Mouse (Mus musculus): ENCODE measurements around the gene Cnr2.

DNA sequence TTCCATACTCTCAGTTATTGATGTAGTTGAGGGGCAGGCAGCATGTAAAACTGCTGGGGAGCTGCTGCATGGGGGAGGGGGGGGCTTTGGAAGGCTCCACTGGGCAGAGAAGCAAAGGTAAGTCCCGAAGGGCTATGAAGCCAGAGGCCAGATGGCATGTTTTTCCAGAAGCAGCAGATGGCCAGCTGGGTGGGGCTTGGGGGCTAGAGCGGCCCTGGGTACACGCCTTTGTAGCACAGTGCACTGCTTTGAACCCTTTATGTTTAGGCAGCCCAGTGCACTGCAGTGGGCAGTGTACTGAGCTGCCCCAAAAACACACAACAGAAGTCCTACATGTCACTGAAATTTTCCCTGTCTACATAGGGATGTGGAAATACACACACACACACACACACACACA, 17.6 kb downstream of the Cnr2 start:
- TF ChIP-seq CTCF (IDR thresholded peaks at IDR 0.05; ENCODE audit: extremely low read depth, insufficient read depth, insufficient read length, insufficient replicate concordance) (no peak), POLR2A (IDR thresholded peaks at IDR 0.05; ENCODE audit: low read depth, low read length) (no peak)
